Mouse (Mus musculus) adrenal gland, adult 18-20 months (tissue): ENCODE measurements around the gene Pdk4. TPM values are rescaled to one million over a fixed set of nuclear protein-coding genes. Genes with fewer than 3 reads are reported as not detected.
A peak's percentile ranks its signal among the peaks of the same experiment; 100 is the strongest.

Source experiments
- DNase-seq, 2 experiments: peaks; one replicate each; pipeline ENCODE4 v3.0.0; 2021 to 2022; ENCODE audit warnings: low spot score in 2 of 2
- long read RNA-seq, 2 experiments: library from polyadenylated mRNA; stranded (forward); transcript quantifications; one replicate each; pipeline ENCODE4 v2.0.0; 2021
- total RNA-seq, 2 experiments: library from RNA; stranded (reverse); gene quantifications; 1 replicate in 1 of 2; 2 replicates in 1 of 2; pipeline ENCODE4 v1.2.3; 2021

Pdk4 gene
- 100 to 1,000 TPM; 290 to 1,000 TPM for total RNA-seq
- long read RNA-seq, experiment 1, transcript Pdk4-201 (11 exons, 3,484 nt) = major isoform, 992 of 1,036 reads
- long read RNA-seq, experiment 1, partial matches to known transcripts = 33 of 1,036 reads
- long read RNA-seq, experiment 1, other reads (novel, unspliced or antisense) = 11 of 1,036 reads
- long read RNA-seq, experiment 2, transcript Pdk4-201 (11 exons, 3,484 nt) = major isoform, 450 of 550 reads
- long read RNA-seq, experiment 2, partial matches to known transcripts = 61 of 550 reads
- long read RNA-seq, experiment 2, other reads (novel, unspliced or antisense) = 37 of 550 reads

GRCm38 (mm10) chr6:5495961-5496853 lies at the start of gene Pdk4:
Gene Pdk4, minus strand, starts transcription at chr6:5496309.
- DNase-seq = peak; percentile 68 to 77

GRCm38 (mm10) chr6:5537855-5538365 lies 41.8 kb upstream of the Pdk4 start:
- no peak for DNase-seq

GRCm38 (mm10) chr6:5535754-5536153 lies 39.6 kb upstream of the Pdk4 start:
- no peak for DNase-seq

- DNase-seq = no peak
Measured at GRCm38 (mm10) chr6:5517091-5517490, 21.0 kb upstream of the Pdk4 start.

- peak in 1 of 2 experiments; percentile 25 for DNase-seq
Measured at GRCm38 (mm10) chr6:5509757-5510156, 13.6 kb upstream of the Pdk4 start.

GRCm38 (mm10) chr6:5509303-5509702 lies 13.2 kb upstream of the Pdk4 start:
- DNase-seq = no peak

- DNase-seq = no peak
Measured at GRCm38 (mm10) chr6:5507821-5508220, 11.7 kb upstream of the Pdk4 start.

- DNase-seq = no peak
Measured at GRCm38 (mm10) chr6:5506271-5506670, 10.2 kb upstream of the Pdk4 start.

- no peak for DNase-seq
Measured at GRCm38 (mm10) chr6:5502810-5503209, 6.7 kb upstream of the Pdk4 start.

- no peak for DNase-seq
Measured at GRCm38 (mm10) chr6:5501551-5501950, 5.4 kb upstream of the Pdk4 start.

GRCm38 (mm10) chr6:5498740-5499139 lies 2.6 kb upstream of the Pdk4 start:
- DNase-seq = no peak

- no peak for DNase-seq
Measured at GRCm38 (mm10) chr6:5496854-5497235, 736 bp upstream of the Pdk4 start.

- no peak for DNase-seq
Measured at GRCm38 (mm10) chr6:5485028-5485427, 11.1 kb downstream of the Pdk4 start.

GRCm38 (mm10) chr6:5482270-5482783 lies 13.8 kb downstream of the Pdk4 start:
- DNase-seq = no peak

GRCm38 (mm10) chr6:5481066-5481465 lies 15.0 kb downstream of the Pdk4 start:
- DNase-seq = no peak

- DNase-seq = no peak
Measured at GRCm38 (mm10) chr6:5474021-5474420, 22.1 kb downstream of the Pdk4 start.

GRCm38 (mm10) chr6:5472692-5473091 lies 23.4 kb downstream of the Pdk4 start:
- no peak for DNase-seq

GRCm38 (mm10) chr6:5470480-5471318 lies 25.4 kb downstream of the Pdk4 start:
- DNase-seq = no peak

GRCm38 (mm10) chr6:5455836-5456235 lies 40.3 kb downstream of the Pdk4 start:
- DNase-seq = no peak

GRCm38 (mm10) chr6:5449878-5450277 lies 46.2 kb downstream of the Pdk4 start:
- no peak for DNase-seq

GRCm38 (mm10) chr6:5448396-5448795 lies 47.7 kb downstream of the Pdk4 start:
- DNase-seq = no peak
